In the genomic region with DNA sequence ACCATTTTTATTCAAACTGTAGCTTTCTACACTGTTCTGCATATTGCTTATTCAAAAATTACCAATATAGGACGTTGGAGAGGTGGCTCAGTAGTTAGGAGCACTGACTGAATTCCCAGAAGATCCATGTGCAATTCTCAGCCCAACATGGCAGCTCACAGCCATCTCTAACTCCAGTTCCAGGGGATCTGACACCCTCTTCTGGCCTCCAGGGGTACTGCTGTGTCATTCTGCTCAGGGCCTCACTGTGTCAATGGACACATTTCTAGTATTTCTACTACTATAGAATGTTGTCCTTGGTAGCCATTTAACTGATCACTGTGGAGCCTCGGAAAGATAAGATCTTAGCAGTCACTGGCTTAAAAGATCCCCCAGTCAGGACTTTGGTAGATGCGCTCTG, we compare ENCODE assay signal across 10 mouse cellular contexts. TPM values are rescaled to one million over a fixed set of nuclear protein-coding genes. Genes with fewer than 3 reads are reported as not detected.
DNase-seq lines count a peak whose midpoint lies in the region; ATAC-seq and TF ChIP-seq lines count a peak whose summit lies in the region.
"Had no signal": no experiment of that assay in that cellular context is flagged by ENCODE, and none has a peak within 500 bp of the region (broad histone marks: within the 10 kb centered on the region; RNA-seq: fewer than 3 reads in every experiment).

No protein-coding gene starts in this region.

- WGBS in kidney, postnatal 0 days: 77% methylated on average over 3 of the region's 3 CpGs
- 65% methylated on average over 3 of the region's 3 CpGs for WGBS in liver, postnatal 0 days (ENCODE audit: insufficient replicate concordance)
- WGBS in neural tube, embryonic 15.5 days: 80% methylated on average over 3 of the region's 3 CpGs

- no peak for ATAC-seq in kidney, postnatal 0 days (replicated peaks; ENCODE audit: low FRiP score, low read depth)
- ATAC-seq in CD4-positive, CD25-positive, alpha-beta regulatory T cell, adult 4 months: peak; percentile 72
- ATAC-seq in liver, postnatal 0 days: no peak
- ATAC-seq in neural tube, embryonic 15.5 days (ENCODE audit: low FRiP score): no peak
- ATAC-seq: forebrain, embryonic 15.5 days had no signal

- H3K4me2 ChIP-seq in kidney, postnatal 0 days (ENCODE audit: low read length): no peak overlapping the region
- H3K4me2 ChIP-seq in liver, postnatal 0 days (ENCODE audit: low read depth, low read length): no peak overlapping the region
- no peak overlapping the region for H3K4me2 ChIP-seq in neural tube, embryonic 15.5 days
- H3K4me2 ChIP-seq: forebrain, embryonic 15.5 days; lung, embryonic 15.5 days had no signal

- TF ChIP-seq EP300 in liver, postnatal 0 days (IDR thresholded peaks at IDR 0.05; ENCODE audit: low read depth): no peak

- H3K27me3 ChIP-seq in kidney, postnatal 0 days (ENCODE audit: insufficient read depth, low read length): no peaks in the 10 kb centered on the region
- no peaks in the 10 kb centered on the region for H3K27me3 ChIP-seq in liver, postnatal 0 days (ENCODE audit: insufficient read depth, low read length)
- no peaks in the 10 kb centered on the region for H3K27me3 ChIP-seq in neural tube, embryonic 15.5 days (replicated peaks)
- H3K27me3 ChIP-seq: forebrain, embryonic 15.5 days; lung, embryonic 15.5 days had no signal

- peaks cover 11% of the 10 kb centered on the region for H3K36me3 ChIP-seq in kidney, postnatal 0 days (ENCODE audit: insufficient read depth, low read length)
- H3K36me3 ChIP-seq in liver, postnatal 0 days (replicated peaks; ENCODE audit: insufficient read depth, low read length): peaks cover 13% of the 10 kb centered on the region; the same call in 1 of the 2 replicates
- H3K36me3 ChIP-seq in neural tube, embryonic 15.5 days: peaks cover 29% of the 10 kb centered on the region
- H3K36me3 ChIP-seq: lung, embryonic 15.5 days had no signal

- H3K4me1 ChIP-seq in kidney, postnatal 0 days (replicated peaks; ENCODE audit: insufficient read depth, low read length): no peaks in the 10 kb centered on the region; the same call in 1 of the 2 replicates
- H3K4me1 ChIP-seq in liver, postnatal 0 days (ENCODE audit: insufficient read depth): peaks cover 14% of the 10 kb centered on the region
- H3K4me1 ChIP-seq in neural tube, embryonic 15.5 days: peaks cover 10% of the 10 kb centered on the region

- peak; percentile 48; the same call in 1 of the 2 replicates for TF ChIP-seq CTCF in kidney, postnatal 0 days (IDR thresholded peaks at IDR 0.05; ENCODE audit: low read depth)
- peak; percentile 67 for TF ChIP-seq CTCF in liver, postnatal 0 days (IDR thresholded peaks at IDR 0.05; ENCODE audit: low read depth)

- no peaks in the 10 kb centered on the region for H3K9me3 ChIP-seq in kidney, postnatal 0 days (replicated peaks; ENCODE audit: low read length)
- H3K9me3 ChIP-seq in liver, postnatal 0 days (ENCODE audit: low read length): no peaks in the 10 kb centered on the region
- no peaks in the 10 kb centered on the region for H3K9me3 ChIP-seq in neural tube, embryonic 15.5 days (replicated peaks)
- H3K9me3 ChIP-seq: forebrain, embryonic 15.5 days; lung, embryonic 15.5 days had no signal

- H3K9ac ChIP-seq in kidney, postnatal 0 days (ENCODE audit: low read depth, low read length): no peak overlapping the region
- no peak overlapping the region for H3K9ac ChIP-seq in liver, postnatal 0 days (replicated peaks)
- H3K9ac ChIP-seq in neural tube, embryonic 15.5 days (replicated peaks): no peak overlapping the region
- H3K9ac ChIP-seq: forebrain, embryonic 15.5 days; lung, embryonic 15.5 days had no signal

- H3K4me3 ChIP-seq in kidney, postnatal 0 days (replicated peaks; ENCODE audit: low read depth, low read length): no peak overlapping the region
- no peak overlapping the region for H3K4me3 ChIP-seq in liver, postnatal 0 days (ENCODE audit: low read depth, low read length)
- no peak overlapping the region for H3K4me3 ChIP-seq in neural tube, embryonic 15.5 days (replicated peaks)
- H3K4me3 ChIP-seq: forebrain, embryonic 15.5 days; lung, embryonic 15.5 days had no signal

- no peak overlapping the region for H3K27ac ChIP-seq in kidney, postnatal 0 days
- no peak overlapping the region for H3K27ac ChIP-seq in liver, postnatal 0 days (ENCODE audit: low read depth)
- H3K27ac ChIP-seq in neural tube, embryonic 15.5 days (replicated peaks): no peak overlapping the region
- H3K27ac ChIP-seq: forebrain, embryonic 15.5 days; lung, embryonic 15.5 days had no signal

- DNase-seq in kidney, postnatal 0 days (ENCODE audit: low spot score): no peak
- no peak for DNase-seq in kidney, adult 11 months
- DNase-seq in NIH3T3 (ENCODE audit: low read depth): peak; percentile 17
- DNase-seq in liver, postnatal 0 days: peak; percentile 39
- no peak for DNase-seq in ovary, postnatal 36 days (ENCODE audit: low spot score)
- DNase-seq in urinary bladder, postnatal 14 days (ENCODE audit: low spot score): no peak

RNA-seq across cellular contexts. Expression of a gene that starts 5.7 kb away (rescaled TPM):
- polyA plus RNA-seq in kidney, postnatal 0 days (2015; fragmentation: Nextera tagmentation; extraction: Ambion mirVana): 30.9 and 36.2 TPM in 2 replicates
- 10 to 100 TPM; 22.7 to 23.9 TPM for polyA plus RNA-seq in CD4-positive, CD25-positive, alpha-beta regulatory T cell, adult 4 months (2017; shearing (Covaris generic))
- 12.3 and 13.6 TPM in 2 replicates for polyA plus RNA-seq in liver, postnatal 0 days (2015; fragmentation: Nextera tagmentation; extraction: Ambion mirVana)
- 27.9 and 28.9 TPM in 2 replicates for polyA plus RNA-seq in neural tube, embryonic 15.5 days (2015; fragmentation: Nextera tagmentation; extraction: Ambion mirVana)

RNA-seq across cellular contexts. Expression of a gene that starts 20.6 kb away (rescaled TPM):
- polyA plus RNA-seq in kidney, postnatal 0 days (2015; fragmentation: Nextera tagmentation; extraction: Ambion mirVana): 66.9 and 72.6 TPM in 2 replicates
- 100 to 1,000 TPM; 115 to 148 TPM for polyA plus RNA-seq in CD4-positive, CD25-positive, alpha-beta regulatory T cell, adult 4 months (2017; shearing (Covaris generic))
- 30.5 and 31.1 TPM in 2 replicates for polyA plus RNA-seq in liver, postnatal 0 days (2015; fragmentation: Nextera tagmentation; extraction: Ambion mirVana)
- polyA plus RNA-seq in neural tube, embryonic 15.5 days (2015; fragmentation: Nextera tagmentation; extraction: Ambion mirVana): 57.9 and 58.2 TPM in 2 replicates

RNA-seq across cellular contexts. Expression of a gene that starts 20.8 kb away (rescaled TPM):
- 55.2 and 58.6 TPM in 2 replicates for polyA plus RNA-seq in kidney, postnatal 0 days (2015; fragmentation: Nextera tagmentation; extraction: Ambion mirVana)
- 1 to 10 TPM; 3.6 to 6.3 TPM for polyA plus RNA-seq in CD4-positive, CD25-positive, alpha-beta regulatory T cell, adult 4 months (2017; shearing (Covaris generic))
- 26.4 and 27.6 TPM in 2 replicates for polyA plus RNA-seq in liver, postnatal 0 days (2015; fragmentation: Nextera tagmentation; extraction: Ambion mirVana)
- 14.0 and 15.7 TPM in 2 replicates for polyA plus RNA-seq in neural tube, embryonic 15.5 days (2015; fragmentation: Nextera tagmentation; extraction: Ambion mirVana)

RNA-seq across cellular contexts. Expression of a gene that starts 46.6 kb away (rescaled TPM):
- polyA plus RNA-seq in kidney, postnatal 0 days (2015; fragmentation: Nextera tagmentation; extraction: Ambion mirVana): 9.4 and 10.5 TPM in 2 replicates
- polyA plus RNA-seq in CD4-positive, CD25-positive, alpha-beta regulatory T cell, adult 4 months (2017; shearing (Covaris generic)): under 1 TPM in 1 of 2 experiments, not detected in 1; 0.22 TPM
- polyA plus RNA-seq in liver, postnatal 0 days (2015; fragmentation: Nextera tagmentation; extraction: Ambion mirVana): 0.22 and 0.39 TPM in 2 replicates
- polyA plus RNA-seq in neural tube, embryonic 15.5 days (2015; fragmentation: Nextera tagmentation; extraction: Ambion mirVana): 37.6 and 41.1 TPM in 2 replicates

Comparison
In these comparisons a context has a peak if more than half of its experiments do, and no peak if none do; other contexts are left out.
1. DNase-seq: peak in NIH3T3 (single experiment) and liver, postnatal 0 days (single experiment); none in kidney, postnatal 0 days (single experiment), kidney, adult 11 months (single experiment), ovary, postnatal 36 days (single experiment) and urinary bladder, postnatal 14 days (single experiment).